19 mouse cellular contexts compared by ENCODE assay signal in the genomic region with DNA sequence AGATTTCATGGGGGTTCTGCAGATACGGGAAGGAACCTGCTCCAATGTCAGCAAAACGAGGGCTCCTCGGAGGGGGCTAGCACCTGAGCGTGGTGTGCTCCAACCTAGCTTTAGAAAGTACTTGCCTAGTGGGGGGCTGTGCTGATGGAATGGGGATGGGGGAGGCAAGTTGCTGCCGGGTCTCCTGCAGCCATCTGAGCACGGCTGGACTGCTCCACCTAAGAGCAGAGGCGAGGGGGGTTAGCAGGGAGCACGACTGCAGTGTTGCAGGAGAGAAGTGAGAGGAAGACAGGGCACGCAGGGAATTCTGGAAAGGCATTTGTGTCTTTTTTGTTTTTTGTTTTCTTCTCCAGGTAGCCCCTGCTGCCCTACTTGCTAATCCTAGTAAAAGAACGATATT. TPM values are rescaled to one million over a fixed set of nuclear protein-coding genes. Genes with fewer than 3 reads are reported as not detected.
"Had no signal": no experiment of that assay in that cellular context is flagged by ENCODE, and none has a peak within 500 bp of the region (broad histone marks: within the 10 kb centered on the region; RNA-seq: fewer than 3 reads in every experiment).

No protein-coding gene starts in this region.

- H3K4me1 ChIP-seq: liver, embryonic 12.5 days; neural tube, embryonic 15.5 days had no signal

- H3K4me2 ChIP-seq: limb, embryonic 15.5 days had no signal

- H3K9ac ChIP-seq: limb, embryonic 15.5 days; liver, embryonic 12.5 days; lung, embryonic 14.5 days; neural tube, embryonic 15.5 days had no signal

- H3K9me3 ChIP-seq: limb, embryonic 15.5 days; liver, embryonic 12.5 days; midbrain, embryonic 10.5 days; neural tube, embryonic 15.5 days had no signal

- H3K27me3 ChIP-seq: limb, embryonic 15.5 days; neural tube, embryonic 15.5 days had no signal

- H3K36me3 ChIP-seq: limb, embryonic 15.5 days; liver, embryonic 12.5 days; midbrain, embryonic 10.5 days; neural tube, embryonic 15.5 days had no signal

- H3K4me3 ChIP-seq: limb, embryonic 15.5 days; midbrain, embryonic 10.5 days; myocyte; neural tube, embryonic 15.5 days had no signal

- ATAC-seq: liver, embryonic 12.5 days had no signal

- DNase-seq: kidney, adult 11 months; kidney, postnatal 36 days; lung, embryonic 14.5 days; lung, postnatal 10 days; lung, postnatal 4 days; midbrain, embryonic 14.5 days; right cerebral cortex, postnatal 4 days; spleen, adult 18-20 months; thymus, adult 18-20 months; thymus, postnatal 14 days had no signal

- H3K27ac ChIP-seq: limb, embryonic 15.5 days; liver, embryonic 12.5 days; midbrain, embryonic 10.5 days; neural tube, embryonic 15.5 days had no signal

RNA-seq across cellular contexts. Expression of gene Thegl, which starts 44.5 kb away (rescaled TPM):
- polyA plus RNA-seq: kidney, embryonic 14.5 days; myocyte; urinary bladder, adult 2 months had no signal

RNA-seq across cellular contexts. Expression of gene Hopx, which starts 54.6 kb away (rescaled TPM):
- polyA plus RNA-seq: liver, embryonic 12.5 days had no signal

RNA-seq across cellular contexts. Expression of gene Arl9, which starts 56.5 kb away (rescaled TPM):
- polyA plus RNA-seq: kidney, embryonic 14.5 days; limb, embryonic 15.5 days; liver, embryonic 12.5 days; midbrain, embryonic 10.5 days; midbrain, embryonic 14.5 days; myocyte; neural tube, embryonic 11.5 days; stomach, embryonic 14.5 days had no signal
